Mouse (Mus musculus): Measurements from ENCODE around the gene Rbpj.

GRCm38 (mm10) chr5:53702686-53703085 is 236.7 kb downstream of the Rbpj start:
- no peak for TF ChIP-seq CTCF (IDR thresholded peaks at IDR 0.05; ENCODE audit: low read depth)
- no peak for TF ChIP-seq EP300 (IDR thresholded peaks at IDR 0.05; ENCODE audit: low read depth)
